Mouse (Mus musculus): ENCODE results near the gene Spast.
"Not testable (repeated sequence)": the region's sequence is repeated elsewhere in the genome, so short reads cannot be mapped to it uniquely, and the experiment has no call there.

Gene Spast

DNA sequence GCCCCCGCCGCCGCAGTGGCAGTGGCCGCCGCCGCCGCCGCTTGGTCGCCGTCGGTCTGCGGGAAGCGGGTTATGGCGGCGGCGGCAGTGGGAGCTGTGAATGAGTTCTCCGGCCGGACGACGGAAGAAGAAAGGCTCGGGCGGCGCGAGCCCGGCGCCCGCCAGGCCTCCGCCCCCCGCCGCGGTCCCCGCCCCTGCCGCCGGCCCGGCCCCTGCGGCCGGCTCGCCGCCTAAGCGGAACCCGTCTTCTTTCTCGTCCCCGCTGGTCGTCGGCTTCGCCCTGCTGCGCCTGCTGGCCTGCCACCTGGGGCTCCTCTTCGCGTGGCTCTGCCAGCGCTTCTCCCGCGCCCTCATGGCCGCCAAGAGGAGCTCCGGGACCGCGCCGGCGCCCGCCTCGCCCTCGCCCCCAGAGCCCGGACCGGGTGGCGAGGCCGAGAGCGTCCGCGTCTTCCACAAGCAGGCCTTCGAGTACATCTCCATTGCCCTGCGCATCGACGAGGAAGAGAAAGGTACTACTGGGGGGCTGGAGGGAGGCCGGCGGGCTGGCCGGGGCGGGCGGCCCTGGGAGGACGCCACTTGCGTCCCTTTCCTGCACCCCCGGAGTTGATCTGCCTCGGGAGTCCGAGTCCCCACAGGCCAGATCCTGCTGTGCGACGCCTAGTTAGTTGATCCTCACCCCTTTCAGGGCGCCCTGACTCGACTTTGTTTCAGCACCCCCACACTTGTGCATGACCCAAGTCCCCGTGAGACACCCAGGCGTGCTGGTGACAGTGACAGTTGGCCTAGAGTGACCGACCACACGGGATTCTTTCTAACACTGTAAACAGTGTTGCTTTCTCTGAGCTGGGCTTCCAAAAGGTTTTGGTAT lies at the start of gene Spast:
Spast (plus strand) TSS at position 51 of the 868 bp plus-strand sequence.
- peak; percentile 75 to 79 for DNase-seq (ENCODE audit: low spot score in 2 of 2)

DNA sequence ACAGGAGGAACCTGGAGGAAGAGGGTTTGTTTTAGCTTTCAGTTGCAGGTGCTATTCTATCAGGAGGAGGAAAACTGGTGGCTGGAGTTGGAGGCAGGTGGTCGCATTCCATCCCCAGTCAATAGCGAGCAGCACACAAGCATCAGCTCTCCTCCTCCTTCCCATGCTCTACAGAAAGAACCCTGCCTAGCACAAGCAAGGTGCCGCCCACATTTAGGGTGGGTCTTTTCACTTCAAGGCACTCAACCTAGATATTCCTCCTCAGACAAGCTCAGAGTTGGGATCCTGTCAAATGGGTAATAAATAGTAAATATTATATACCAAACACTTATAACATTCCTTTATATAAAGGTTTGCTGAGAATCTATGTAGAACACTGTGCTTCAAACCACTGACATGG lies 48.6 kb upstream of the Spast start:
- DNase-seq (ENCODE audit: low spot score in 2 of 2) = no peak

DNA sequence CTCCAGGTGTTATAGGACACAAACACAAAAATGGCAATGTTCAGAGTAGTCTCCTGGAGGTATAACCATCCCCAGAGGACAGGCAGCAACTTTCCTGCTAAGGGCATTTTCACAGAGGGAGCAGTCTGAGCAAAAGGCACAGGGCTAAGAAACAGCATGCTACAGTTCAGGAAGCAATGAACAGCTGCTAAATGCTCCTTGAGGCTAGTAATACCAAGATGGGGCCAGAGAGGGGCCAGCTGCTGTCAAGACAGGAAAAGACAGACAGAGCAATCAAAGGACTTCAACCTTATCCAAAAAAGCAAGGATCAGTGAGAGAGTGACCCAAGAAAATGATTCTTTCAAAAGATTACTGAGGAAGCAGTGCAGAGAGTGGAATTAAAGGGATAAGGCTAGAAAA lies 47.9 kb upstream of the Spast start:
- DNase-seq (ENCODE audit: low spot score in 2 of 2) = no peak

DNA sequence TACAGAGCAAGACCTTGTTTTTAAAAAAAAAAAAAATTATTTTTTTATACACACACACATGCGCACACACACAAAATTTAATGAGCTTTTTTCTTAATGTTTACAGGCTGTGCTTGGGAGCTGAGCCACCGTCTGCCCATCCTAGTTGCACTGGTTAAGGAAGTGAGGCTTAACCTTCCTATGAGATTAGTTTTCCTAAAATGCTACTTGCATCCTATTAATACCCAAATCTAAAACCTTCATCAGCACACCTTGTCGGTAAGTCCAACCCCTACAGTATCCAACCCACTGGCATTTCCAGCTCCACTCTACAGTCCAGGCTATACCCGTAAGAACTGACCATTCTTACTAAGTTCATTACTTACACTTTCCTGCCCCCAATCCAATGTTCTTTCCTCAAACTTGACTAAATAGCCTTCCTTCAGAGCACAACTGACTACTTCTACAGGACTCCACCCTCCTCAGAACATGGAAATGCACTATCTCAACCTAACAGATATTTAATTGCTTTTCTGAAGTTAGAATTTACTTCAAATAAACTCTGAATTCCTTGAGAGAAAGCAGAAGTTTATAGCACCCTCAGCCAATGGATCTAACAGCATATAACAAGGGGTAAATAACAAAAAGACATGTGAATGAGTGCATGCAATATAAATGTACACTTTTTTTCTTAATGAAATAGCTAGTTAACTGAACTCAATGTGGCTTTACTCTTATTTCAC lies 47.0 kb upstream of the Spast start:
- no peak for DNase-seq (ENCODE audit: low spot score in 2 of 2)

DNA sequence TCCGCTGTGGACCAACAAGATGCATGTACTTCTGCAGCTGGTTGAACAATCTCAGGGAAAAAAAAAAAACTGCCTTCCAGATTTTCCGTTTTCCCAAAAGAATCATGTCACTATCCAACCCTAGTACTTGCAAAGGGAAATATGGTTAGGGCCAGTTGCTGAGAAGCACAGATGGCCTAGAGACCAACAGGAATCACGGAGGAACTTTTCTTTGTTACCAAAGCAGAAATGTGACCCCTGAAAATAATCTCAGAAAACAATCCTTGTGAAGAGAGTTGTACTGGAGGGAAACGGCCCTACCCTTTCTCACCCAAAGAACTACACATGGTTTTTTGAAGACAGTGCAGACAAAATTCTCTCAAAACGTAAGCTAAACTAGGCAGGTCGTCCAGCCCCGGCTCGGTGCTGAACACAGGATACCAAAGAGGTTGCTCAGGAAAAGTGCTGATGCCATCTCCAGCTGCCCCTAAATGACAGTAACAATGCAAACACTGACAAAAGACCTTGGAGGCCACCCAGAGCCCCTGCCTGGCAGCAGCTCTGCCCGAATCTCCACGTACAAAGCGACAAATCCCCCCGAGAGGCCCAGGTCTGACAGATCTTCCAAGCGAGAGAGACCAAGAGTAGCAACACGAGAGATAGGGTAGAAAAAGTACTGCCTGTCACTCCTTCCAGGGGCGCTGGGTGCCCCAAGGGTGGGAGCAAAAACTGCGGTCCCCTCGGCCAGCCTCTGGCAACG lies 44.9 kb upstream of the Spast start:
- peak; percentile 23 to 30 for DNase-seq (ENCODE audit: low spot score in 2 of 2)

DNA sequence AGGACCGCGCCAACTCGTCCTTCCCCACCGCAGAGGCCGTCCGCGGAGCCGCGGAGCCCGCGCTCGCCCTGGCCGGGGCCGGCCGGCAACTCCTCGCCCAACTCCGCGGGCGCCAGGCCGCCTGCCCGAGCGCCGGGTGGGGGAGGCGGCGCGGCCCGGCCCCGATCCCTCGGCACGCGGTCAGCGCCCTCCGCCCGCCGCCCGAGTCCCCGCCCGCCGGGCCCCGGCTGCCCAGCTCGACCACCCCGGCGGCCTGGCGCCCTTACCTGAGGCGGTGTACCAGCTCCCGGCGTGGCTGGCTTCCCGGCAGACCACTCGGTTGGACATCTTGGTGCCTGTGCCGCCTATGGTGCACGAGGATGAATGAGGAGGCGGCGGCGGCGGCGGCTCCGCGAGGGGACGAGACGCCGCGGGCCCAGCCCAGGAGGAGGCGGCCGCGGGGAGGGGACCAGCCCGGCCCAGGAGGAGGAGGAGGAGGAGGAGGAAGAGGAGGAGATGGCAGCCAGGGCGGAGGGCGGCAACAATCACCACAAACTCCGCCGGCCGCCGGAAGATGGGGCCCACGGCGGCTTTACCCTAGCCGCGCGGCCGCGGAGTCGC lies 44.3 kb upstream of the Spast start:
- peak; percentile 83 to 86 for DNase-seq (ENCODE audit: low spot score in 2 of 2)

DNA sequence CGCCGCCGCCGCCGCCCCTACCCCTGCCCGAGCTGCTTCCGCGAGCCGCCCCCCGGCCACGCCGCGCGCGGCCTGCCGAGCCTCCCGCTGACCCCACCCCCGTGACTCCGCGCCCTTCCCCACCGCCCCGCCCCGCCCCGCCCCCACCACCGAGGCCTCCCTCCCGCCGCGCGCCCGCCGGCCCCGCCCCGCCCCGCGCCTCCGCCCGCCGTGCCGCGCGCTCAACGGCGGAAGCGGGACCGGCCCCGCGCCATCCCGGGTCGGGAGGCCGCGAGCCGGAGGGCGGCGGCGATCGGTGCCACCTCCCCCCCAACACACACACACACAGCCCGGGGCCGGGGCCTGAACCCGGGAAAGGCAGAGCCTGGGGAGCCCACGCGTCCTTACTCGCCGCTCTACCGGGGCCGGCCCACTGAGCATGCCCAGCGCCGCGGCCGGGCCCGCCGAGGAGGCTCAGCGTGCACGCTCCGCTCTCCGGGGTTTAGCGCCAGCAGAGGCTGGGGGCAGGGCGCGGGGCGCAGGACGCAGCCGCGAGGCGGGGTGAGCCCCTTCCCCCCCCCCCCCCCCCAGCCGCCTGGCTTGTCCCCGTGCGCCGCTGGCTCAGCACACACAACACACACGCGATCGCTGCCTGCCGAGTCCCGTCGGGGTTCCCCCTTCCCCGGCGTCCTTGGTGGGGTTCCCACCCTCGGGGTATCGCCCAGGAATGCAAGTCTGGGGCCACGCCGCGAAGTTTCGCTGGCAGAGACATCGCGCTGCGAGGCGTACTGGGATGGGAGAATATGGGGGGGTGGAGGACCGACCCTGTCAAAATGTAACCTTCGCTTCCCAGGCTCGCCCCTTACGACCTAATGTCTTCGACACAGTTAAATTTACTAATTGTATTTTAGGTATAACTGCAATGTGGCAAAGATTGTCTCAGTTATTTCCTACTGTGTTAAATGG lies 43.5 kb upstream of the Spast start, which contains the start of gene Memo1:
Memo1 (minus strand) TSS at position 496 of the 945 bp plus-strand sequence.
- peak; percentile 80 to 84 for DNase-seq (ENCODE audit: low spot score in 2 of 2)

DNA sequence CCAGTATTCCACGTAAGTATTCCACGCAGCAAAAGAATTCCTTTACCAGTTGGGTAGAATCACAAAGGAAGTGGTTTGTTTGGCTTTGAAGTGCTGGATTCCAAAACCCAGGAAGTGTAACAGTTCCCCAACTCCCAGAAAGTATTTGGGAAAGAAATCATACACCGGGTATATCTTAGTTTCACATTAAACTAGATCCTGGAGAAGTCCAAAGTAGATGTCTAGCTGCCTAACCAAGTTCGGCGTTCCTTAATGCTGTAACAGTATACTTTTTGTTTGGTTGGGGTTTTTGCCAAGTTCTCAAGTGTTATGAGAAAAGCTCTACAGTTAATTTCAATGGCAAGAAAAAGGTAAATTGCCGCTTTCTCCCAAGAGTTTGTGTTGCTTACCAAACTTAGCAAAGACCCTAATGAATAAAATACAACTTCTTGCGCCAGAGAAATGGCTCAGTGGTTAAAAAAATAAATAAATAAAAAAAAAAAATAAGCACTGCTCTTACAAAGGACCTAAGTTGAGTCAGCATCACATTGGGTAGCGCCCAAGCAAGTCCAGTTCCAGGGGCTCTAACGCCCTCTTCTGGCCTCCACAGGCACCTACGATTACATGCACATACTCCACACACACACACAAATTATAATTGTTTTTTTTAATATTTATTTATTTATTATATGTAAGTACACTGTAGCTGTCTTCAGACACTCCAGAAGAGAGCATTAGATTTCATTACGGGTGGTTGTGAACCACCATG lies 42.5 kb upstream of the Spast start:
- peak; percentile 26 to 30 for DNase-seq (ENCODE audit: low spot score in 2 of 2)

DNA sequence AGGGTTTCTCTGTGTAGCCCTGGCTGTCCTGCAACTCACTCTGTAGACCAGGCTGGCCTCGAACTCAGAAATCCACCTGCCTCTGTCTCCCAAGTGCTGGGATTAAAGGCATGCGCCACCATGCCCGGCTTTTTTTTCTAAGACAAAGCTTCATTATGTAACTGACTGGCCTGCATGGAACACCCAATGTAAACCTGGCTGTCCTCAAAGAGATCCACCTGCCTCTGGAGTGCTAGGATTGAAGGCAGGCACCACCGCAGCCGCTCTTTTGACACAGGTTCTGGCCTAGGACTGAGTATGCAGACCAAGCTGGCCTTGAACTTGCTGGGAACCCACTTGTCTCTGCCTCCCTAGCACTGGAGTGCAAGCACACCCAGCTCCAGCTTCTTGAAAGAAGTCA lies 41.8 kb upstream of the Spast start:
- not testable (repeated sequence) for DNase-seq (ENCODE audit: low spot score in 2 of 2)

DNA sequence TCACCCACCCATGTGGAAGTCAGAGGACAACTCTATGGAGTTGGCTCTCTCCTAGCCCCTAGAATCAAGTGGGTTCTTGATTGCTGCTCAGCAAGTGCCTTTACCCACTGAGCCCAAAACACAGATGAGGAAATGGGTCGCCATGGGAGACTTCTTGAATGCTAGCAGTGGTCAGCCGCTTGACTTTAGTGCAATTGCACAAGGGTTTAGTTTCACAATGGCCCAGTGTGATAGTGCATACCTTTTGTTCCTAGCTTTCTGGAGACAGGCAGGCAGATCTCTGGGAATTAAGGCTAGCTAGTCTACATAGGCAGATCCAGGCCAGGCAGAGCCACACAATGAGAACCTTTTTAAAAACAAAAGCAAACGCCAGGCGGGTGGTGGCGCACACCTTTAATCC lies 38.7 kb upstream of the Spast start:
- no peak for DNase-seq (ENCODE audit: low spot score in 2 of 2)

DNA sequence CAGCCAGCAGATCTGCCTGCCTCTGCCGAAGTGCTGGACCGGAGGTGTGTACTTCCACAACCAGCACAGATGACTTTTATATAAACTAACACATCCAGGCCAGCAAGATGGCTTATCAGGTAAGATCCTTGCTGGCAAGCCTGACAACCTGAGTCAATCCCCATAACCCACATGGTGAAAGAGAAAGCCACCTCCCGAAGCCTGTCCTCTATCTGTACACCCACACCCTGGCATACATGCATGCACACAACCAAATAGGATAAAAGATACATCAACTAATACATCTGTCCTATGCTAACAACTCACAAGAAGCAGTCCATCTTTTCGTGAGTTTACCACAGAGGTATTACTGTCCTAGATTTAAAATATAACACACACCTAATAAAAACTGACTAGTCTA lies 34.7 kb upstream of the Spast start:
- no peak for DNase-seq (ENCODE audit: low spot score in 2 of 2)

DNA sequence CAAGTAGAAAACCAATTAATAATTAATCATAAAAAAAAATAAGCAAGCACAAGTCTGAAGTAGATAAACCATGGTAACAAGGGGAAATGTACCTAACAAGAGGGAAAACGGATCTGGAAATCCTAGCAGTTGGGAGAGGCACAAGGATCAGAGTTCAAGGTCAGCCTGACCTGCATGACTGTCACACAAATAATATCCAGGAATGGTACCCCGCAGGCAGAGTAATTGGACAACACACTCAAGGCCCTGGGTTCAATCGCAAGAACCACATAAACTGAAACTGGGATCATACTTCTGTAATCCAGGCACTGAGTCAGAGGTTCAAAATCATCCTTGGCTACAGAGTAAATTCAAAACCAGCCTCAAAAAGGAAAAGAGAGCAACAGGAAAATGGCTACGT lies 33.2 kb upstream of the Spast start:
- DNase-seq (ENCODE audit: low spot score in 2 of 2) = no peak

DNA sequence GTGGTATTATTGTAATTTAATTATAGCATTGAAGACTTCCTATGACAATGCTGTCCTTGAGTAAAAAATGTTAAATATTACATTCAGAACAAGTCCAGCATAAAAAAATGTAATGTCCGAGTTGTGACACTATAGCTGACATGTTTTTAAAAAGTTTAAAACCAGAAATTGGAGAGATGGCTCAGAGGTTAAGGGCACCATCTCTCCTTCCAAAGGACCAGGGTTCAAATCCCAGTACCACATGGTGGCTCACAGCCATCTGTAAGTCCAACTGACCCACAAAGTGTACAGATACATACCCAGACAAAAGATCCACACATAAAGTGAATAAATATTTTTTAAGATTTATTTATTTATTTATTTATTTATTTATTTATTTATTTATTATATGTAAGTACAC lies 32.8 kb upstream of the Spast start:
- DNase-seq (ENCODE audit: low spot score in 2 of 2) = no peak

DNA sequence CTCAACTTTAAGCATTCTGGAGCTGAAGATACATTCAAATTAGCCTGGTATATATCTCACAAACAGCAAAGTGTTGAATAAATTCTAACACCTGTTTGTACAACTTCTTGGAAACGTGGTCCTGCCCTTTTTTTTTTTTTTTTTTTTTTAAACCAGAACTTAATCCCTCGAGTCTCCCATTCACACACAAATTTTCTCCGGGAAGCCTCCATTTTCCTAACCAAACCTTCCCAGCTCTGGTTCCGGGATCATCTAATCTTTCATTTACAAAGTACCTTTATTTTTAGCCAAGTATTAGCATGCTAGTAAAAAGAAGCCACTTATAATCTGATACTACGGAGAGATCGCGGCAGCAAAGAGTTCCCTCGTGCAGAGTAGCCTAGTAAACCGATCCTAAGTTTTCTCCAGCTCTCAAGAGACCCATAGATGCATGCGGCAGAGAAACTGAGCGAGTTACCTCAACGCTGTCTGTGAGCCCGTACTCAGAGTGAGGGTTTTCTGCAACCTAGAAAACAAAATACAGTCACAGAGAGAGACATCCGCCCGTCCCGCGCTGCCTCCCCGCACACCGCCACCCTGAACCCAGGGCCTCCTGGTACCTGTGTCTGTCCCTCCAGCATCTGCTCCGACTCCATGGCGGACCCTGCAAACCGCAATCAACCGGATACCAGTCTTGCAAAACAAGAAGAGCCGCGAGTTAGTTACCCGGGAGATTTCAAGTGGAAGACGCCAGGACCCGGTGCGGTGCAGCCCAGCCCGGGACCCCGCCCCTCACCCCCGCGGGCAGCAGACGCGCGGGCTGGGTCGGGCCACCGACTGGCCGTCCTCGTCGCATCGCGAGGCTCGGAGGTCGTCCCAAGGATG lies 23.1 kb upstream of the Spast start:
- DNase-seq (ENCODE audit: low spot score in 2 of 2) = no peak

DNA sequence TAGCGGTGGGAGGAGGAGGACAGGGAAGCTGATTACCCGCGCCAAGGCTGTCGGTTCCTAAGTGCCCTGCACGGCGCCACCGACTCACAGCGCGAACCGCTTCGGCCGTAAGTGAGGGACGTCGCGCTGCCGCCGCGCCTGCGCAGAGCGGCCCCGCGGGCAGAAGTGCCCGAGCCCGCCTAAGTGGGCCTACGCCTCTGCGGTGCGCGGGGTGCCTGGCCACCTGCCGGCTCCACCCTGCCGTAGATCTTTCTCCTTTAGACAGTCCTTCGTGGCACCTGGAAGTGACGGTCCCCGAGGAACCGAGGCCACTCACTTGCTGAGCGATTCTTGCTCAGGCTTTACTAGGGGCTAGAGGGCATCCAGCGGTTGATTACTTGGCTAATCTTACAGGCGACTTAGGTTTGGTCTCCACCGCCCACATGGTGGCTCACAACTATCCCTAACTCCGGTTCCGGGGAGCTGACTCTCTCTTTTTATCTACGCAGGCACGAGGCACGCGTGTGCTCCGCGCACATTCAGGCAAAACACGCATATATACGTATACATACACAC lies 22.4 kb upstream of the Spast start:
- peak; percentile 91 for DNase-seq (ENCODE audit: low spot score in 2 of 2)

DNA sequence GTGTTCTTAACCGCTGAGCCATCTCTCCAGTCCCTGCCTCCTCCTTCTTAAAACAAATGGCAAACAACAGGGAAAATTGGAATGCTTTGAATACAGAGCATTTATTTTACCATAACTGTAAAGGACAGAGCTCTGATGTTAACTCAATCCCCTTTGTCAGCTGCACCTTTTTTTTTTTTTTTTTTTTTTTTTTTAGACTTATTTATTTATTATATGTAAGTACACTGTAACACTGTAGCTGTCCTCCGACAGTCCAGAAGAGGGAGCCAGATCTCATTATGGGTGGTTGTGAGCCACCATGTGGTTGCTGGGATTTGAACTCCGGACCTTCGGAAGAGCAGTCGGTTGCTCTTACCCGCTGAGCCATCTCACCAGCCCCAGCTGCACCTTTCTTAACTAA lies 20.1 kb upstream of the Spast start:
- no peak for DNase-seq (ENCODE audit: low spot score in 2 of 2)

DNA sequence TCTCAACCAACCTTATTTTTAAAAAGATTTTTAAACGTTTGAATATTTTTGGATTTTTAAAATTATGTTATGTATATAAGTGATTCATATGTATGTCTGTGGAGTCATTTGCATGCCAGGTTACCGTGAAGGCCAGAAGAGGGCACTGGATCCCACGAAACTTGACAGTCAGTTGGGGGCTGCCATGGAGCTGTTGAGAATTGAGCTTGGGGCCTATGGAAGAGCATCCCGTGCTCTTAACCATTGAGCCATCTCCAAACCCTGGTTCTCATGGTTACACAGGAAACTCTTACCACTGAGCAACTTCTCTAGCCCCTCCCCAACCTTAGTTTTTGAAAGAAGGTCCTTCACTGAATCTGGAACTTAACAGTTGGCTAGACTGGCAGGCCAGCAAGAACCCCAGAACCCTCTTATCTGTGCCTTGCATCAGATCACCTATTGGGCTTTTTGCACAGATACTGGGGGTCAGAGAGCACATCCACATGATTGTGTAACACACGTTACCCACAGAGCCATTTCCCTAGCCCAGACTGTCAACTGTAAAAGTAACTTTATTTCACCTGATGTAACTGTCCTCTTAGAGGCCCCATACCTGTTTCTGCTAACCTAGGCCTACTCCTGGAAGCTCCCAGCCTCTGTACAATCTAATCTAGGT lies 16.3 kb upstream of the Spast start:
- no peak for DNase-seq (ENCODE audit: low spot score in 2 of 2)

DNA sequence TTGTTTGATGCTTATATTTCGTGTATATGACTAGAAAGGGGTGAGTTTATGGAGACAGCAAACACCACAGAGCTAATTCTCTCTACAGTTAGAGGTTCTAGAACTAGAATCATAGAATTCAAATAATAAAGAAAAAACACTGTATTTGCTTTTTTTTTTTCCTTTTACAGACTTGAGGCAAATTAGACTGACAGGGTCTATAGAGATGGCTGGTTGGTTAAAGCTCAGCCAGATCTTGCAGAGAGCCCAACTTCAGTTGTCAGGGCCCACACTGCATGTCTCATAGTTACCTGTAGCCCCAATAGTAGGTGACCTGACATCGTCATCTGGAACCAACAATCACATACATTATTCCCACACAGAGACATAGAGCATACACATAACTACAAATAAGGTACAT lies 14.9 kb upstream of the Spast start, which contains the start of gene Dpy30:
Dpy30 (minus strand) TSS at position 101 of the 400 bp plus-strand sequence.
- DNase-seq (ENCODE audit: low spot score in 2 of 2) = no peak
